In the genomic region with DNA sequence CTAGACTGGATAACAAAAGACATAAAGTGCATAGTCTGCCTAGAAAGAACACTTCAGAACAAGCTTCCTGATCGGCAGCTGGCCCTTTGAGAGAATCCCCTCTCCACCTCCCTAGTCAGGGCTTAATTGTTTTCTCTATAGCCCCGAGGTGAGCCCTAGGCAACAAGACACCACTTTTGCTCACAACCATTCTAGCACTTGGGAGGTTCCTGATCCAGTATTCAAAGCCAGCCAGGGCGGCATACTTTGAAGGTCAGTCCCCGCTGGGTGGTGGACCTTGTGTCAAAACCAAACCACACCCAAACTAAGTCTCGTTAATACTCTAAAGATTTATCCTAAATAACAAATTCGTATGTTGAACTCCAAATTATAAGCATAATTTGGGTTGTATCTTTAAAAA, we compare ENCODE assay signal across 9 mouse cellular contexts. TPM values are rescaled to one million over a fixed set of nuclear protein-coding genes. Genes with fewer than 3 reads are reported as not detected.
DNase-seq lines count a peak whose midpoint lies in the region; ATAC-seq and TF ChIP-seq lines count a peak whose summit lies in the region.
"Had no signal": no experiment of that assay in that cellular context is flagged by ENCODE, and none has a peak within 500 bp of the region (broad histone marks: within the 10 kb centered on the region; RNA-seq: fewer than 3 reads in every experiment).

No protein-coding gene starts in this region.

- peak overlapping the region; percentile 75; the same call in 1 of the 2 replicates for H3K9ac ChIP-seq in heart, postnatal 0 days (replicated peaks; ENCODE audit: low read depth, low read length)
- no peak overlapping the region for H3K9ac ChIP-seq in hindbrain, embryonic 14.5 days
- no peak overlapping the region; the same call in 1 of the 2 replicates for H3K9ac ChIP-seq in midbrain, embryonic 16.5 days (ENCODE audit: low read depth, low read length)

- H3K27me3 ChIP-seq in heart, postnatal 0 days (ENCODE audit: control insufficient read depth, insufficient read depth, low read length) = no peaks in the 10 kb centered on the region
- H3K27me3 ChIP-seq in hindbrain, embryonic 14.5 days (ENCODE audit: control insufficient read depth, insufficient read depth, low read length) = no peaks in the 10 kb centered on the region
- no peaks in the 10 kb centered on the region for H3K27me3 ChIP-seq in midbrain, embryonic 16.5 days (ENCODE audit: control insufficient read depth, insufficient read depth, low read depth, low read length)

- H3K4me1 ChIP-seq in heart, postnatal 0 days (ENCODE audit: control insufficient read depth, insufficient read depth) = peaks cover 15% of the 10 kb centered on the region; the same call in 1 of the 2 replicates
- H3K4me1 ChIP-seq in bone marrow, adult 2 months (ENCODE audit: control insufficient read depth, insufficient read depth, low read length) = peaks cover 2% of the 10 kb centered on the region
- peaks cover 11% of the 10 kb centered on the region; the same call in 1 of the 2 replicates for H3K4me1 ChIP-seq in hindbrain, embryonic 14.5 days (replicated peaks; ENCODE audit: control insufficient read depth, insufficient read depth, low read length)
- peaks cover 14% of the 10 kb centered on the region for H3K4me1 ChIP-seq in midbrain, embryonic 16.5 days (ENCODE audit: control insufficient read depth, insufficient read depth, low read length)

- no peaks in the 10 kb centered on the region for H3K9me3 ChIP-seq in heart, postnatal 0 days (replicated peaks; ENCODE audit: control insufficient read depth, low read length)
- H3K9me3 ChIP-seq in hindbrain, embryonic 14.5 days (ENCODE audit: control insufficient read depth, low read length) = no peaks in the 10 kb centered on the region
- no peaks in the 10 kb centered on the region for H3K9me3 ChIP-seq in midbrain, embryonic 16.5 days (replicated peaks; ENCODE audit: control insufficient read depth, low read length, poor library complexity, severe bottlenecking)

- peak overlapping the region; percentile 75; the same call in 1 of the 2 replicates for H3K27ac ChIP-seq in heart, postnatal 0 days (ENCODE audit: low read depth)
- peak overlapping the region; percentile 64 for H3K27ac ChIP-seq in bone marrow, adult 2 months (ENCODE audit: control insufficient read depth, insufficient read depth, low read depth, low read length, poor library complexity)
- H3K27ac ChIP-seq in hindbrain, embryonic 14.5 days = no peak overlapping the region
- H3K27ac ChIP-seq in midbrain, embryonic 16.5 days (ENCODE audit: low read length) = no peak overlapping the region

- no peak for TF ChIP-seq CTCF in heart, postnatal 0 days (IDR thresholded peaks at IDR 0.05; ENCODE audit: low read depth)
- no peak for TF ChIP-seq CTCF in bone marrow, adult 2 months (IDR thresholded peaks at IDR 0.05; ENCODE audit: control insufficient read depth, insufficient read depth, low read length)

- intact Hi-C loops in heart, postnatal 25 days (cut with DNase I) = loop anchor here (5.0 to 10.0 kb wide), 3 partner anchors 126 to 757 kb away; a partner anchor contains a TSS
- intact Hi-C loops in left cerebral cortex, postnatal 10 days (cut with DNase I) = loop anchor here (5.0 kb wide), 1 partner anchor 126 kb away; a partner anchor contains a TSS

- H3K4me2 ChIP-seq in heart, postnatal 0 days (ENCODE audit: low read depth, low read length) = peak overlapping the region; percentile 75
- peak overlapping the region; percentile 67 for H3K4me2 ChIP-seq in hindbrain, embryonic 14.5 days (replicated peaks)
- H3K4me2 ChIP-seq in midbrain, embryonic 16.5 days (ENCODE audit: low read length) = peak overlapping the region; percentile 93

- 16% methylated on average over 6 of the region's 6 CpGs for WGBS in heart, postnatal 0 days
- WGBS in bone marrow, adult 2 months = 13% methylated on average over 6 of the region's 6 CpGs
- 18% methylated on average over 6 of the region's 6 CpGs for WGBS in hindbrain, embryonic 14.5 days
- WGBS in midbrain, embryonic 16.5 days = 8% methylated on average over 6 of the region's 6 CpGs

- no peak for ATAC-seq in heart, postnatal 0 days (ENCODE audit: insufficient read depth, low read depth)
- no peak for ATAC-seq in hindbrain, embryonic 14.5 days (ENCODE audit: low FRiP score)
- ATAC-seq in midbrain, embryonic 16.5 days = no peak

- DNase-seq in heart, postnatal 0 days (ENCODE audit: low spot score) = no peak
- no peak for DNase-seq in heart, postnatal 25 days (ENCODE audit: low spot score)
- no peak for DNase-seq in hindbrain, embryonic 14.5 days (ENCODE audit: low spot score)
- DNase-seq in left cerebral cortex, postnatal 10 days (ENCODE audit: extremely low spot score in 1 of 2, low spot score in 2 of 2) = no peak
- DNase-seq in B cell, adult 2 months = no peak
- DNase-seq in right cerebral cortex, postnatal 4 days = no peak

- H3K36me3 ChIP-seq in heart, postnatal 0 days (replicated peaks; ENCODE audit: control insufficient read depth, insufficient read depth, low read length) = no peaks in the 10 kb centered on the region
- H3K36me3 ChIP-seq in hindbrain, embryonic 14.5 days (replicated peaks; ENCODE audit: control insufficient read depth, insufficient read depth) = no peaks in the 10 kb centered on the region
- H3K36me3 ChIP-seq in midbrain, embryonic 16.5 days (ENCODE audit: control insufficient read depth, insufficient read depth, low read length) = no peaks in the 10 kb centered on the region

- no peak for TF ChIP-seq POLR2A in bone marrow, adult 2 months (IDR thresholded peaks at IDR 0.05; ENCODE audit: borderline replicate concordance, control insufficient read depth, low read depth, low read length)

- H3K4me3 ChIP-seq in heart, postnatal 0 days (ENCODE audit: low read depth, low read length) = peak overlapping the region; percentile 85
- H3K4me3 ChIP-seq in bone marrow, adult 2 months (replicated peaks; ENCODE audit: control insufficient read depth, low read depth, low read length) = peak overlapping the region; percentile 81
- H3K4me3 ChIP-seq in hindbrain, embryonic 14.5 days (replicated peaks; ENCODE audit: low read length) = peak overlapping the region; percentile 48
- H3K4me3 ChIP-seq in midbrain, embryonic 16.5 days (ENCODE audit: low read depth, low read length) = peak overlapping the region; percentile 88

- TF ChIP-seq EP300 in heart, postnatal 0 days (IDR thresholded peaks at IDR 0.05; ENCODE audit: low read depth) = no peak

RNA-seq across cellular contexts. Expression of a gene that starts 38.6 kb away (rescaled TPM):
- total RNA-seq in heart, postnatal 0 days (2014; rRNA removed; ENCODE audit: low replicate concordance) = 0.65 TPM in 1 of 2 replicates, not detected in the other
- polyA plus RNA-seq in heart, postnatal 0 days (2015; fragmentation: Nextera tagmentation; extraction: Ambion mirVana) = 0.16 and 0.23 TPM in 2 replicates
- under 1 TPM in 1 of 2 experiments, not detected in 1; 0.20 TPM for total RNA-seq in heart, postnatal 25 days (2021)
- polyA plus RNA-seq in bone marrow, adult 2 months (2011; ENCODE audit: insufficient read depth, insufficient read length, low replicate concordance, missing spikeins) = not detected in 2 replicates
- polyA plus RNA-seq in hindbrain, embryonic 14.5 days (2014; fragmentation: Nextera tagmentation; extraction: Ambion mirVana) = 15.8 and 22.0 TPM in 2 replicates
- 16.3 and 18.9 TPM in 2 replicates for polyA plus RNA-seq in midbrain, embryonic 16.5 days (2015; fragmentation: Nextera tagmentation; extraction: Ambion mirVana)
- 10 to 100 TPM; 12.5 to 12.8 TPM for total RNA-seq in left cerebral cortex, postnatal 10 days (2021)
- total RNA-seq: neutrophil, adult 5-6 weeks had no signal

RNA-seq across cellular contexts. Expression of a gene that starts 39.1 kb away (rescaled TPM):
- total RNA-seq in heart, postnatal 0 days (2014; rRNA removed; ENCODE audit: low replicate concordance) = 23.8 and 23.9 TPM in 2 replicates
- polyA plus RNA-seq in heart, postnatal 0 days (2015; fragmentation: Nextera tagmentation; extraction: Ambion mirVana) = 38.0 and 40.5 TPM in 2 replicates
- total RNA-seq in heart, postnatal 25 days (2021) = 10 to 100 TPM in 1 of 2 experiments, 1 to 10 TPM in 1; 9.9 to 11.1 TPM
- polyA plus RNA-seq in bone marrow, adult 2 months (2011; ENCODE audit: insufficient read depth, insufficient read length, low replicate concordance, missing spikeins) = 57.3 and 70.0 TPM in 2 replicates
- polyA plus RNA-seq in hindbrain, embryonic 14.5 days (2014; fragmentation: Nextera tagmentation; extraction: Ambion mirVana) = 26.2 and 29.7 TPM in 2 replicates
- 27.4 and 32.0 TPM in 2 replicates for polyA plus RNA-seq in midbrain, embryonic 16.5 days (2015; fragmentation: Nextera tagmentation; extraction: Ambion mirVana)
- total RNA-seq in left cerebral cortex, postnatal 10 days (2021) = 10 to 100 TPM; 17.4 to 18.9 TPM

Comparison
In these comparisons a context has a peak if more than half of its experiments do, and no peak if none do; other contexts are left out.
1. H3K27ac ChIP-seq: peak in heart, postnatal 0 days (single experiment) and bone marrow, adult 2 months (single experiment); none in hindbrain, embryonic 14.5 days (single experiment) and midbrain, embryonic 16.5 days (single experiment).
2. RNA of a gene that starts 38.6 kb away (polyA plus RNA-seq): 16.3 to 18.9 TPM in midbrain, embryonic 16.5 days and 15.8 to 22.0 TPM in hindbrain, embryonic 14.5 days; 0.16 to 0.23 TPM in heart, postnatal 0 days and not detected in bone marrow, adult 2 months; every median in the first group is over 10 times any median in the second.
3. Peak in every context shown above with its lines, with median percentiles within 50 percentile points of each other: H3K4me2 ChIP-seq and H3K4me3 ChIP-seq.